Mouse (Mus musculus) T-helper 2 cell (primary cell): ENCODE data around the gene Zfp773.
"Not testable (repeated sequence)": the region's sequence is repeated elsewhere in the genome, so short reads cannot be mapped to it uniquely, and the experiment has no call there.

Experiments used
- in situ Hi-C: fragments of 300-600 bp; cut with MboI, MseI; formaldehyde crosslinking; loops from one replicate; pipeline ENCODE4 v1.15.1; 2025; ENCODE audit warnings: high pct_unique_total_duplicates

Zfp773 gene

GRCm38 (mm10) chr7:7136379-7136866, at the start of gene Zfp773:
Zfp773 (minus strand) TSS chr7:7136755.
- in situ Hi-C loops: no loop called here

DNA sequence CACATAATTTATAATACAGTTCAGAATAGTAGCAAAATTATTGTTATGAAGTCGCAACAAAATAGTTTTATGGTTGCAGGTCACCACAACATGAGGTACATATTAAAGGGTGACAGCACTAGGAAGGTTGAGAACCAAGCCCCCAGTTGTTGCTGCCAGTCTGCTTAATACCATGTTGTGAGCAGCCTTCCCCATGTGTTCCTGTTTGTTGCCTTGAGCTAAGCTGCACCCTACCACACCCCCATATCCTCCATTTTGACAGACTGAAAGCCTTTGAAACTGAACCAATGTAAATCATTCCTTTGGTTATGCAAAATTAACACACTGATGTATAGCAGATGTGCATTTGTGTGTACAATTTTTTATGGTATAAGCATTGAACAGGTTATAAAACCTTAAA, 49.3 kb upstream of the Zfp773 start:
- in situ Hi-C loops: no loop called here

DNA sequence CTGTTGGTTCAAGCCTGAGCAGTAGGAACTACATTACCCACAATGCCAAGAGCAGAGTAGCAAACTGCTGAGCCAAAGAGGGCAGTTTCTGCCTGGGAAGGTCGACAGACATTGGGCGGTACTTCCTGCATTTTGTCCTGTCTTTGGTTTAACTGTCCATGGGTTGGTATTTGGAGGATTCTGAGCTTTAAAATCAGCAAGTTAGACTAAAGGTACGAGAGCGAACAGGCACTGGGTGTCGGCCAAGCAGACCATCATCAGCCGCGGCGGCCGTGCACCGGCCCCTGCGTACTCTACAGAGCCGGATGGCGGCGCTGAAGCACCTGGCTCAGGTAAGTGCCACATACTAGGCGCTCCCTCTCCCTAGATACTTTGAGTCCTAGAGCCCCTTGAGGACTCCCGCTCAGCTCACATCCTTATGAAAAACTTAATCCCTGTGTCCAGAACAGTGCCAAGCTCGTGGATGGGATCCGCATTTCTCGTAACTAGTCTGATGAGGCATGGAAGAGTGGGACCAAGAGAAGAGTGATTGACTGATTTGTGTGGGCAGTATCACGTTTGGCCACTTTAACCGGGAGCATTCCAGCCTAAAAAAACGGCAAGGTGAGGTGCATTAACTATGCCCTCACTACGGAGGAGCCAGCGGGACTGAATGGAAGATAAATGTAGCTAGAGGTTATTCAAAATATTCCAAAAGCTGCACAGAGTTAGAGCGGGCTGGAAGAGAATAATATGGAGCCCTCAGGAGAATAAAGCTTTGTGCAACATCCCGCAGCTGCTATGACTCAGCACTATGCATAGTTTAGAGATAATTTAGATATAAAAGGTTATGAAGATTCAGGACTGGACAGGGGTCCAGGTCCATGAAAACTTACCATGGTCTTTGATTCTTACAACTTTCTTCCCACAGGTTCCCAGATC, 34.9 kb upstream of the Zfp773 start, which contains the start of gene Zfp418:
Gene Zfp418, plus strand, starts transcription at position 104 of the 921 bp plus-strand sequence.
- in situ Hi-C loops: no loop called here

DNA sequence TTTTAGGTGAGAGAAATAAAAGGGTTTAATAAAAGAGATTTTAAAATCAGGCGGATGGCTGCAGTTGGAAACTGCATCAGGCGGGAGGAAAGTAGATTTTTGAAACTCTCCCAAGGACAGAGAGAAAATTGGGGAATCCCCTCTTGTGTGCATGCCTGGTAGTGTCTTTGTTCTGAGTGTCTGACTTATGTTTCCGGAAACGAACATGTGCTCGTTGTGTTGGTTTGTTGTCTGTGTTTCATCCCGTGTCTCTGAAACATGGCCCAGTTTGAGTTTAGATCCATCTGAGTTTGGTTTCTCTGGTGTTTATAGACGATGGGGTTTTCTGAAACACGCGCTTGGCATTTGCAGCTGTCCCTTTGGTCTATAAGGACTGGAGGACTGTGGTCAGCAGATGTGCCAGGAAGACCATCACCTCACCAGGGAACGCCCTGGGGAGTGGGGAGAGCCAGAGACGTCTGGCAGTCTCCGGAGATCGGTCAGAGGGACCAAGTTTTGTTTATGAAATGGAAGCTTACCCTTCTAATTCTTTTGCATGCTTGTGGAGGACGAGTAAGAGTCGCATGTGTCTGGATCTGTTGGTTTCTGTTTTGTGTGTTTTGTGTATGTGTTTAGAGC, 9.5 kb upstream of the Zfp773 start:
- in situ Hi-C loops: no loop called here

DNA sequence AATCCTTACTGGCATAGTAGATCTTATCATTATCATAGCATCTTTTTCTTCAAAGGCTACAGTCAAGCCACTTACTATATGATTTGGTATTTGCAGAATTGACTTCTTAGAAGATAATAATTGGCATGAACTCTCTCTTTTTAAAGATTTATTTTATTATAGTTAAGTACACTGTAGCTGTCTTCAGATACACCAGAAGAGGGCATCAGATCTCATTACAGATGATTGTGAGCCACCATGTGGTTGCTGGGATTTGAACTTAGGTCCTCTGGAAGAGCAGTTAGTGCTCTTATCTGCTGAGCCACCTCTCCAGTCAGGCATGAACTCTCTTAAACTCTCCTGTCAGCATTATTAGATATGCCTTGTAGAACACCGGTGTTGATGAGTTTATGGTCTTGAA, 7.7 kb upstream of the Zfp773 start:
- in situ Hi-C loops: no loop called here

- in situ Hi-C loops: no loop called here
These were observed 3.8 kb downstream of the Zfp773 start for GRCm38 (mm10) chr7:7132751-7133150.

- in situ Hi-C loops: not testable (repeated sequence)
These were observed 5.9 kb downstream of the Zfp773 start for GRCm38 (mm10) chr7:7130491-7131124.

- in situ Hi-C loops: no loop called here
These were observed 15.0 kb downstream of the Zfp773 start for GRCm38 (mm10) chr7:7121602-7121980.

GRCm38 (mm10) chr7:7120921-7121601, 15.5 kb downstream of the Zfp773 start, which contains the start of gene Zfp954:
Zfp954 (minus strand) TSS chr7:7121488.
- in situ Hi-C loops: no loop called here

DNA sequence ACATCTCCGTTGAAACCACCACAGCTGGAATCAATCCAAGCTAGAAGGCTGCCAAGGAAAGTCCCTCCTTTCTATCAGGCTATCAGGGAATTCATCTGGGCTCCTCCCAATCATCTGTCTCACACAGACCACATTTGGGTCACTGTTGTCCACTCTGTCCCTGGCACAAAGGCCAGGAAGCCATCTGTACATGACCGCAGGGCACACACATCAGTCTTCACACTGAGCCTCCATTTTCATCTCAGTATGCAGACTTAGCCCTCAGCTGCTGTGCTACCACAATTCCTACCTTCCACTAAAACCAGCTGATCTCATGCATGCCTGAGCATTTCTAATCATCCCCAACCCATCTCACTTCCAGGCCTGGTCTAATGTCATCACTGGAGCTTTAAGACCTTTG, 18.1 kb downstream of the Zfp773 start:
- in situ Hi-C loops: loop anchor here (5.0 kb wide), 1 partner anchor 174 kb away; no protein-coding TSS in a partner anchor

DNA sequence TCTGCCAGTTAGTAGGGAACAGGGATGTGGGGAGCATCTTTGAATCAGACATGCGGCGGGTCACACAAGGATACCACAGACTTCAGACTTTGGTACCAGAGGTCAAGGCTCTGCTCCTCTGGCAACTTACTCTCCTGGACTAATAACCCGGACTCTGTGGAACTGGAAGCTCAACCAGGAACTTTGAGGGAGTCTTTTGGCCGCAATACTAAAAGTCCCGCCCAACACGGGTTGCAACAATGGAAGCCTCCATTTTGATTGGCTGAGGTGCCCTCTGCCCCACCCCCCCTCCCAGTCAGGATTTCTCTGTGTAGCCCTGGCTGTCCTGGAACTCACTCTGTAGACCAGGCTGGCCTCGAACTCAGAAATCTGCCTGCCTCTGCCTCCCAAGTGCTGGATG, 28.1 kb downstream of the Zfp773 start:
- in situ Hi-C loops: no loop called here
